Mouse (Mus musculus) liver, embryonic 11.5 days (tissue): ENCODE results near the gene Rimbp3. TPM values are rescaled to one million over a fixed set of nuclear protein-coding genes. Genes with fewer than 3 reads are reported as not detected.

Experiments
- ATAC-seq: fragments of 200-750 bp; cut with Nextera tagmentation; replicated peaks from 2 replicates; pipeline ENCODE4 v1.8.0; 2017; ENCODE audit warnings: moderate number of reproducible peaks, mild to moderate bottlenecking, moderate TSS enrichment, moderate library complexity; ENCODE audit not compliant: low FRiP score
- DNase-seq: peaks from one replicate; pipeline ENCODE4 v3.0.0-alpha.2; 2017; ENCODE audit warnings: low spot score
- H3K27ac ChIP-seq: fragments of 300-500 bp; sonication (generic); 2 replicates; pipeline ENCODE4 v1.5.1; 2014; ENCODE audit warnings: mild to moderate bottlenecking, low read depth, low read length, control low read depth
- H3K27me3 ChIP-seq: fragments of 300-500 bp; sonication (generic); replicated peaks from 2 replicates; pipeline ENCODE4 v1.6.1; 2014; ENCODE audit warnings: low read length, mixed read lengths; ENCODE audit not compliant: control insufficient read depth, insufficient read depth
- H3K36me3 ChIP-seq: fragments of 300-500 bp; sonication (generic); 2 replicates; pipeline ENCODE4 v1.6.1; 2014; ENCODE audit warnings: mild to moderate bottlenecking, low read length, moderate library complexity, mixed read lengths; ENCODE audit not compliant: control insufficient read depth, insufficient read depth
- H3K4me1 ChIP-seq: fragments of 300-500 bp; sonication (generic); replicated peaks from 2 replicates; pipeline ENCODE4 v1.6.1; 2014; ENCODE audit warnings: low read length, mixed read lengths; ENCODE audit not compliant: control insufficient read depth, insufficient read depth
- H3K4me2 ChIP-seq: fragments of 300-500 bp; sonication (generic); 2 replicates; pipeline ENCODE4 v1.6.1; 2014; ENCODE audit warnings: mild to moderate bottlenecking, control low read depth, moderate library complexity
- H3K4me3 ChIP-seq: fragments of 300-500 bp; sonication (generic); 2 replicates; pipeline ENCODE4 v1.5.1; 2014; ENCODE audit warnings: low read depth, low read length, control low read depth
- H3K9ac ChIP-seq: fragments of 300-500 bp; sonication (generic); 2 replicates; pipeline ENCODE4 v1.6.1; 2014; ENCODE audit warnings: low read depth, low read length, control low read depth
- H3K9me3 ChIP-seq: fragments of 300-500 bp; sonication (generic); 2 replicates; pipeline ENCODE4 v1.6.1; 2016; ENCODE audit warnings: low read length, inconsistent platforms, mixed read lengths; ENCODE audit not compliant: control insufficient read depth
- WGBS: fragments of 180-500 bp; shearing (Covaris S2); extraction: QIAGEN DNeasy Blood & Tissue Kit; methylation state at CpG from one replicate; pipeline ENCODE4 v1.1.7; 2014; 5-methylcytosine and 5-hydroxymethylcytosine counted together
- polyA plus RNA-seq: library from polyadenylated mRNA; unstranded; fragments of >200 nt; fragmentation: Nextera tagmentation; extraction: Ambion mirVana; gene quantifications from 2 replicates; pipeline ENCODE4 v1.2.1, GENCODE M21; 2014

Rimbp3 gene
- polyA plus RNA-seq, 1 experiment from 2014 or later = 0.45 TPM

DNA sequence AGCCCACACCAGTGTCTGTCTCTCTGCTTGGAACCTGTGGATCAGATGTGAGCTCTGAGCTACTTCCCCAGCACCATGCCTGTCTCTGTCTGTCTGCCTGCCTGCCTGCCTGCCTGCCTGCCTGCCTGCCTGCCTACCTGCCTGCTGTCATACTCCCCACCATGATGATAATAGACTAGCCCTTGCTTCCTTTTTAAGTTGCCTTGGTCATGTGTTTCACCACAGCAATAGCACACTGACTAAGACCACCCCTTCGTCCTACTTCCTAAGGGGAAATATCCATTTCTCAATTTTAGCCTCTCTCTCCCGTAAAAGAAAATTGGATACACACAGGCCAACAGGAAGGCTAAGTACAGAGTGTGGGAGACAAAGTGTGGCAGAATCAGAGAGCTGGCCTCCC is 26.3 kb upstream of the Rimbp3 start:
- Histone ChIP-seq H3K4me3 (no peak overlapping the region), H3K27me3 (no peaks in the 10 kb centered on the region), H3K9ac (no peak overlapping the region), H3K36me3 (peaks cover 5% of the 10 kb centered on the region; the same call in 1 of the 2 replicates), H3K4me2 (no peak overlapping the region), H3K4me1 (peaks cover 5% of the 10 kb centered on the region; the same call in 1 of the 2 replicates), H3K9me3 (no peaks in the 10 kb centered on the region), H3K27ac (no peak overlapping the region)
- ATAC-seq = no peak
- no peak for DNase-seq
- whole genome bisulfite sequencing = 59% methylated on average over 2 of the region's 2 CpGs

GRCm38 (mm10) chr16:17183003-17183402 is 25.4 kb upstream of the Rimbp3 start:
- H3K9ac ChIP-seq = no peak overlapping the region
- H3K4me3 ChIP-seq = no peak overlapping the region
- ATAC-seq = no peak
- no peak overlapping the region for H3K4me2 ChIP-seq
- H3K9me3 ChIP-seq = no peaks in the 10 kb centered on the region
- no peak for DNase-seq
- H3K27me3 ChIP-seq = no peaks in the 10 kb centered on the region
- H3K27ac ChIP-seq = no peak overlapping the region
- peaks cover 5% of the 10 kb centered on the region; the same call in 1 of the 2 replicates for H3K36me3 ChIP-seq
- WGBS = 76% methylated on average over 3 of the region's 3 CpGs
- peaks cover 5% of the 10 kb centered on the region; the same call in 1 of the 2 replicates for H3K4me1 ChIP-seq

DNA sequence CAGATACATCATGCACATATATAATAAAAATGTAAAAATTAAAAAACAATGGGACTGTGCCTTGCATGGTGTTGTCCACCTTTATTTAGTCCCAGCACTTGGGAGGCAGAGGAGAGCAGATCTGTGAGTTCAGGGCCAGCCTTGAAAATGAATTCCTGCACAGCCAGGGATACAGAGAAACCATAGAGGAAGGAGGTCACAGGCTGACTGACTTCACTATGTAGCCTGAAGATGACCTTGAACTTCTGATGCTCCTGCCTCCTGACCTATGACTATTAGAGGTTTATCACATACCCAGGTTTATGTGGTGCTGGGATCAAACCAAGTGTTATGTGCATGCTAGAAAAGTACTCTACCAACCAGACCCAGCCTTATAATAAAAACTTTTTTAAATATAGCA is 22.9 kb upstream of the Rimbp3 start:
- Histone ChIP-seq H3K4me2 (no peak overlapping the region), H3K4me3 (no peak overlapping the region), H3K27ac (no peak overlapping the region), H3K9ac (no peak overlapping the region), H3K4me1 (peaks cover 5% of the 10 kb centered on the region; the same call in 1 of the 2 replicates), H3K27me3 (no peaks in the 10 kb centered on the region), H3K9me3 (no peaks in the 10 kb centered on the region), H3K36me3 (peaks cover 3% of the 10 kb centered on the region; the same call in 1 of the 2 replicates)
- no peak for DNase-seq
- ATAC-seq = no peak

DNA sequence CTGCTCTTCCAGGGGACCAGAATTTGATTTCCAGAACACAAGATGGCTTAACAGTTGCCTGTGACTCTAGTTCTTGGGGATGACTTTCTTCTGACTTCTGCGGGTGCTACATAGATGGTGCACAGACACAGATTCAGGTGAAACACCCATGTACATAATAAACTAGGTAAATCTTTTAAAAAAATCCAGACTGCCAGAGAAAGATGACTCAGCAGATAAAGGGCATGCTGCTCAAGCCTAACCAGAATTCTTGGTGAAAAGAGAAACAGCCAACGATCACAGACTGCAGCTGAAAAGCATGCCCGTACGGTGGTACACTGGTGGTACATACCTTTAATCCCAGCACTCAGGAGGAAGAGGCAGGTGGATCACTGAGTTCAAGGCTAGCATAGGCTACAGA is 14.6 kb upstream of the Rimbp3 start:
- DNase-seq (no peak), ATAC-seq (no peak)
- H3K4me3 ChIP-seq = no peak overlapping the region
- no peaks in the 10 kb centered on the region for H3K9me3 ChIP-seq
- 91% methylated on average over 4 of the region's 4 CpGs for WGBS
- no peaks in the 10 kb centered on the region for H3K4me1 ChIP-seq
- H3K9ac ChIP-seq = no peak overlapping the region
- no peak overlapping the region for H3K4me2 ChIP-seq
- no peaks in the 10 kb centered on the region for H3K27me3 ChIP-seq
- H3K27ac ChIP-seq = no peak overlapping the region
- peaks cover 11% of the 10 kb centered on the region; the same call in 1 of the 2 replicates for H3K36me3 ChIP-seq

DNA sequence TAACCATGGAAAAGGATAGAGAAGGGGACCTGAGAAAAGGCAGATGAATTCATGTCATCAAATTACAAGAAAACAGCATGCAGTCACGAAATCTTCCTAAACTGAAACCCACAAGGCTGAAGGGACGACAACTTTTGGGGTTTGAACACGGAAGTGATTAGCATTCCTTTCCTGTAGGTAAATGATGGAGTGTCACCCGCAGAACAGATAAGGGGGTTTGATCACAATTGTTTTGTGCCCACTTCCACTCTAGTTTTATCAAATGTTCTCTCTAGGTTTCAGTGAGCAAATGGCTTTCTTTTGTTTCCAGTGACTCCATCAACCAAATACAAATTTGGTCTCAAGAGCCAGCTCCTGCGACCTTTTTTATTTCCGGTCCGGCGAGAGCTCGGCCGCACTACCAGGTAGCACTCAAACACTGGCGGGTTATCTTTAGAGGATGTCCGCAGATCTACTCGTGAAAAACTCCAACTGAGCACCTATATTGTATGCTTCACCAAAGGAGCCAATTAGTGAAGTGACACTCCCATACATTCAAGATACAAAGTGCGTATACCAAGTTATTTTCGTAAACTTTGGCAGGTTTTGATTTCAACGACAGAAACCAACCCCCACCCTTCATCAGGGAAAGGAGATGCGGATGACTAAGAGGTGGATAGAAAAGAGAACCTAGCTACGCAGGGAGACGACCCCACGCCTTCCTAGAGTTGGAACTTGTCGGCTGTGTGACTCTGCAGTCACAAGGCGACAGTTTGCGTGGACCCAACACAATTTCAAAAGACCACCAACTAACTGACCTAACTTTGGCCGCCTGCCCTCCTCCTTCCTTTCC is 8.1 kb upstream of the Rimbp3 start:
- no peaks in the 10 kb centered on the region for H3K27me3 ChIP-seq
- peak overlapping the region; percentile 79 for H3K27ac ChIP-seq
- H3K4me1 ChIP-seq = peaks cover 11% of the 10 kb centered on the region
- H3K9ac ChIP-seq = peak overlapping the region; percentile 97
- peak overlapping the region; percentile 80 for H3K4me2 ChIP-seq
- H3K9me3 ChIP-seq = no peaks in the 10 kb centered on the region
- no peak for DNase-seq
- no peak for ATAC-seq
- peaks cover 10% of the 10 kb centered on the region; the same call in 1 of the 2 replicates for H3K36me3 ChIP-seq
- WGBS = 2% methylated on average over 24 of the region's 24 CpGs
- peak overlapping the region; percentile 95 for H3K4me3 ChIP-seq

GRCm38 (mm10) chr16:17200953-17201707 is 7.3 kb upstream of the Rimbp3 start:
- peaks cover 8% of the 10 kb centered on the region; the same call in 1 of the 2 replicates for H3K36me3 ChIP-seq
- H3K27ac ChIP-seq = peak overlapping the region; percentile 79
- peaks cover 11% of the 10 kb centered on the region for H3K4me1 ChIP-seq
- DNase-seq = peak; percentile 85
- H3K27me3 ChIP-seq = peaks cover 3% of the 10 kb centered on the region
- under 1% methylated on average over 72 of the region's 72 CpGs for WGBS
- peak overlapping the region; percentile 80 for H3K4me2 ChIP-seq
- ATAC-seq = peak; percentile 87
- peak overlapping the region; percentile 97 for H3K9ac ChIP-seq
- H3K9me3 ChIP-seq = no peaks in the 10 kb centered on the region
- peak overlapping the region; percentile 95 for H3K4me3 ChIP-seq

- H3K36me3 ChIP-seq = peaks cover 8% of the 10 kb centered on the region; the same call in 1 of the 2 replicates
- 65% methylated on average over 2 of the region's 2 CpGs for WGBS
- no peak overlapping the region for H3K27ac ChIP-seq
- ATAC-seq (0 out of 2 replicates have a peak, but pooled peaks have one; percentile 13), DNase-seq (no peak)
- H3K4me2 ChIP-seq = no peak overlapping the region
- no peak overlapping the region for H3K4me3 ChIP-seq
- no peaks in the 10 kb centered on the region for H3K9me3 ChIP-seq
- peaks cover 6% of the 10 kb centered on the region for H3K27me3 ChIP-seq
- H3K4me1 ChIP-seq = peaks cover 11% of the 10 kb centered on the region
- H3K9ac ChIP-seq = no peak overlapping the region
These were observed 6.4 kb upstream of the Rimbp3 start for GRCm38 (mm10) chr16:17201977-17202376.

DNA sequence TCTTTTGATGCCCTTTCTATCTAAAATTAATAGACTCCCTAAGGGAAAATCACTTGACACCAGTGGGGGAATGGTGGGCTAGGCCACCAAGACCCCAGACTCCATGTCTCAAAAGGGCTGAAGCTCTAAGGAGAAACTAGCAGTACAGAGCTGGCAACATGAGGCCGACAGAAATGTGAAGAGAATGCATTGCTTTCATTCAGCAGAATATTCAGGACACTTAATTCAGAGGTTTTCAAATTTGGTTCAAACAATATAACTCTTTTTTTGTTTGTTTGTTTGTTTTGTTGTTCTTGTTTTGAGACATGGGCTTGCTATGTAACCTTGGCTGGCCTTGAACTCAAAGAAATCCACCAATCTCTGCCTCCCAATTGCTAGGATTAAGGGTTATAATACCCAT is 5.9 kb upstream of the Rimbp3 start, which contains the start of gene Ube2l3:
Gene Ube2l3, minus strand, starts transcription at position 101 of the 400 bp plus-strand sequence.
- Histone ChIP-seq H3K4me2 (peak within 1 kb of the TSS; percentile 80), H3K9ac (peak within 1 kb of the TSS; percentile 97), H3K27ac (no peak within 1 kb of the TSS), H3K4me1 (peaks cover 11% of the 10 kb centered on the region), H3K27me3 (peaks cover 6% of the 10 kb centered on the region), H3K9me3 (no peaks in the 10 kb centered on the region), H3K4me3 (peak within 1 kb of the TSS; percentile 95), H3K36me3 (peaks cover 8% of the 10 kb centered on the region; the same call in 1 of the 2 replicates)
- no peak for DNase-seq
- WGBS = 85% methylated on average over 1 of the region's 1 CpGs
- no peak for ATAC-seq
